Mouse (Mus musculus) inflammation-experienced regulatory T-cells, adult 16 weeks (primary cell): Measurements from ENCODE around the gene Alkbh1. TPM values are rescaled to one million over a fixed set of nuclear protein-coding genes. Genes with fewer than 3 reads are reported as not detected.

Experiments
- polyA plus RNA-seq: library from polyadenylated mRNA; unstranded; fragments of 100-300 nt; shearing (Covaris generic); gene quantifications from one replicate; pipeline ENCODE4 v1.2.1, GENCODE M21; 2017

Alkbh1 gene
- polyA plus RNA-seq, result 84.3 TPM

DNA sequence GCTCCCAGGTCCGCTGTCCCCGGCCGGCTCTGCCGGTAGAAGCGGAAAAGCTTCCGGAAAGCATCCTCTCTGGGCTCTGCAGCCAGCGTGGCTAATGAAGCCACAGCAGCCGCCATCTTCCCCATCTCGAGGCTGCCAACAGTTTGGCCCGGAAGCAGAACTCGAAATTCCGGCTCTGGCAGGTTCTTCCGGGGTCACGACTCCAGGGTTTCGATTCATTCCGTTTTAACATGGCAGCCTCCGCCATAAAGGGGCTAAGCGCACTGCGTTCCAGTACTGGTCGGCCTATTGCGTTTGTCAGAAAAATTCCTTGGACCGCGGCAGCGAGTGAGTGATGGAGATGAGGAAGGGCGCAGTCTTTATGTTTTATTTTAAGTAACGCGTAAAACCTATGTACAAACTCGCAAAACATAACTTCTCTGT lies at the start of gene Alkbh1, which contains the start of gene Slirp:
Gene Alkbh1, minus strand, starts transcription at position 318 of the 423 bp plus-strand sequence.
Gene Slirp, plus strand, starts transcription at position 197 of the 423 bp plus-strand sequence.

DNA sequence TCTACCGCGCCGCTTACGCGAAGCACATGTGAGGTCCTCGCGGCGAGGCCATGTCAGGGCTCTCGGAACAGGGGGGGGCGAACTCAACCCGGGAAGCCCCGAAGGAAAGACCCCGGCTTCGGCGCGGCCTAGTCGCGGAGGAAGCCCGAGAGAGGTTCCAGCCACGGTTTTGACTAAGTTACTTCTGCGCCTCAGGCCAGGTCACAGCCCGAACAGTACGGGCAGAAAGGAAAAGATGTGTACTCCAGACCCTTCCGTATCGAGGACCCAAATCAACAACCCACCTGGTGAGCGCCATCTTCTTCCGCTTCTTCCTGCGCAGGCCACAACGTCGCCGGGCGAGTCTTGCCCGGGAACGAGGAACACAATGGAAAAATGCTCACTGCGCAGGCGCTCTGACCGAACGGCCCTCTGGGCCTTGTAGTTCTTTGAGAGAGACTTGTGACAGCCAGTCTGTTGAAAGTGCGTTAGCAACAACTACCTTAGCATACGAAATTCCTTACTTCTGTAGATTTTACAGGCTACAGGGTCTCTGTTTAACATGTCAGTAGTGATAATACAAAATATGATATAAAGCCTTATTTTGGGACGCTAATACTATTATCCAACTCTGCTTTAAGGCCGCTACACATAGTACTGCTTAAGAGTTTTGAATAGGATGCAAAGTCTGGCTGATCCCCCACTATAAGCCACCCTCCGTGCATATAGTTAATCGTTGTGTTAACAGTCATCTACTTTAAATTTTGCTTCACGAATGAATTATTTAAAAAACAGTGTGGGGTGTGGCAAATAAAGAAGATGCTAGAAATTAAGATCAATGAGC lies 28.4 kb upstream of the Alkbh1 start, which contains the start of gene Snw1:
Gene Snw1, minus strand, starts transcription at position 311 of the 823 bp plus-strand sequence.

DNA sequence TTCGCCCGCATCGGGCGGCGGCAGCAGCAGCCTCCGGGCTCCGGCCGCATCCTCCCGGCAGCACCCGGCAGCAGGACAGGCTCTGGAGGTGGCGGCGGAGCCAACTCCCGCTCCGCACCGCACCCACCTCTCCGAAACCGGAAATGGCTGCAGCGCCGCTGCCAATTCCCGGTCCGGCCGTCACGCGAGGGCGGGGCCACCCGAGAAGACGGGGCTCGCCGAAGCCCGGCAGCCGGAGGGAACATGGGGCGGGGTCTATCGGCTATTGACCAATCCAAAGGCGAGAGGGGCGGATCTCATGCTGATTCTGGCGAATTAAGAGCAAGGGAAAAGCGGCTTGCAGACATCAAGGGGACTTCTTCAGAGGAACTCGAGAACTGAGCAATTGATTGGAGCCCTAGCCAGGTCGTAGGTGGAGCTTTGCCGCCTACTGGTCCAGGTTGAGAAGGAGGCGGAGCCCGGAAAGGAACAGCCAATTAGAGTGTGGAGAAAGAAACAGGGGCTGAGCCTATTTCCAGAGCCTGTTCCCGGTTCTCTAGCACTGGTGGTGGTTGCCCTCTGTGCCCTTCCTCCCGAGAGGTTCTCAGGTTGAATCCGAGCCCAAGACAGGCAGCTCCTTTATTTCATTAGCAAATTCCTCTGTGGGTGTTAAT lies 55.6 kb downstream of the Alkbh1 start, which contains the start of gene Sptlc2:
Gene Sptlc2, minus strand, starts transcription at position 234 of the 653 bp plus-strand sequence.

Other genes starting within 250 kb of the Alkbh1 start
- gene Samd15, start 244.3 kb downstream of the Alkbh1 start, polyA plus RNA-seq, result 3.3 TPM
- gene Tmed8, start 243.6 kb downstream of the Alkbh1 start, polyA plus RNA-seq, result 7.9 TPM
- 1.3 TPM for gene Noxred1, start 205.3 kb downstream of the Alkbh1 start, polyA plus RNA-seq
- 43.5 TPM for gene Vipas39, start 177.8 kb downstream of the Alkbh1 start, polyA plus RNA-seq
- 183 TPM for gene Ahsa1, start 177.5 kb downstream of the Alkbh1 start, polyA plus RNA-seq
- not detected for gene Ism2, start 144.3 kb downstream of the Alkbh1 start, polyA plus RNA-seq
- gene Sptlc2, start 55.7 kb downstream of the Alkbh1 start, polyA plus RNA-seq, result 133 TPM
- 78.4 TPM for gene Slirp, start 121 bp downstream of the Alkbh1 start, polyA plus RNA-seq
- 215 TPM for gene Snw1, start 28.3 kb upstream of the Alkbh1 start, polyA plus RNA-seq
- not detected for gene Gm5788, start 50.7 kb upstream of the Alkbh1 start, polyA plus RNA-seq
- gene Gm8300, start 70.3 kb upstream of the Alkbh1 start, polyA plus RNA-seq, result not detected
- not detected for gene Oog1, start 158.7 kb upstream of the Alkbh1 start, polyA plus RNA-seq
- not detected for gene Gm4027, start 174.9 kb upstream of the Alkbh1 start, polyA plus RNA-seq
- not detected for gene Gm16381, start 200.6 kb upstream of the Alkbh1 start, polyA plus RNA-seq